Mouse (Mus musculus): ENCODE data around the gene Lbhd1. TPM values are rescaled to one million over a fixed set of nuclear protein-coding genes. Genes with fewer than 3 reads are reported as not detected.
"Not testable (repeated sequence)": the region's sequence is repeated elsewhere in the genome, so short reads cannot be mapped to it uniquely, and the experiment has no call there.

The Lbhd1 gene
- 11.7 and 28.6 TPM in 2 replicates for polyA plus RNA-seq (2011; ENCODE audit: insufficient read length, low read depth, missing spikeins)

- no peak within 1 kb of the TSS for H3K27ac ChIP-seq (ENCODE audit: insufficient read depth, low read length)
- no peaks in the 10 kb centered on the region for H3K4me1 ChIP-seq (ENCODE audit: control insufficient read depth, insufficient read depth, low read length)
- H3K4me3 ChIP-seq (ENCODE audit: insufficient read depth, low read length) = no peak within 1 kb of the TSS
- TF ChIP-seq CTCF (IDR thresholded peaks at IDR 0.05; ENCODE audit: borderline replicate concordance, insufficient read depth, low read length) (no peak), POLR2A (IDR thresholded peaks at IDR 0.05; ENCODE audit: low read depth, low read length) (no peak)
These were observed at the start of gene Lbhd1, which contains the start of gene Gm49403 for GRCm38 (mm10) chr19:8883616-8884015. TSS of gene Lbhd1 (plus strand) at chr19:8883732. TSS of gene Gm49403 (plus strand) at chr19:8883930.

- H3K4me3 ChIP-seq (ENCODE audit: insufficient read depth, low read length); H3K27ac ChIP-seq (ENCODE audit: insufficient read depth, low read length); H3K4me1 ChIP-seq (ENCODE audit: control insufficient read depth, insufficient read depth, low read length): not testable (repeated sequence)
These were observed 47.2 kb upstream of the Lbhd1 start for GRCm38 (mm10) chr19:8836327-8836726.

GRCm38 (mm10) chr19:8837251-8837791, 46.2 kb upstream of the Lbhd1 start, which contains the start of gene Bscl2:
TSS of gene Bscl2 (plus strand) at chr19:8837467.
- Histone ChIP-seq H3K4me3 (ENCODE audit: insufficient read depth, low read length) (peak within 1 kb of the TSS; percentile 30), H3K4me1 (ENCODE audit: control insufficient read depth, insufficient read depth, low read length) (no peaks in the 10 kb centered on the region), H3K27ac (ENCODE audit: insufficient read depth, low read length) (peak within 1 kb of the TSS; percentile 52)
- peak; percentile 57 for TF ChIP-seq POLR2A (IDR thresholded peaks at IDR 0.05; ENCODE audit: low read depth, low read length)
- TF ChIP-seq CTCF (IDR thresholded peaks at IDR 0.05; ENCODE audit: borderline replicate concordance, insufficient read depth, low read length) = no peak

GRCm38 (mm10) chr19:8838041-8838730, 45.3 kb upstream of the Lbhd1 start:
- Histone ChIP-seq H3K27ac (ENCODE audit: insufficient read depth, low read length) (peak overlapping the region; percentile 52; the same call in 1 of the 2 replicates), H3K4me3 (ENCODE audit: insufficient read depth, low read length) (peak overlapping the region; percentile 30; the same call in 1 of the 2 replicates), H3K4me1 (ENCODE audit: control insufficient read depth, insufficient read depth, low read length) (no peaks in the 10 kb centered on the region)
- TF ChIP-seq POLR2A (IDR thresholded peaks at IDR 0.05; ENCODE audit: low read depth, low read length) (no peak), CTCF (IDR thresholded peaks at IDR 0.05; ENCODE audit: borderline replicate concordance, insufficient read depth, low read length) (no peak)

- TF ChIP-seq POLR2A (IDR thresholded peaks at IDR 0.05; ENCODE audit: low read depth, low read length) = no peak
- no peak for TF ChIP-seq CTCF (IDR thresholded peaks at IDR 0.05; ENCODE audit: borderline replicate concordance, insufficient read depth, low read length)
- Histone ChIP-seq H3K4me3 (ENCODE audit: insufficient read depth, low read length) (no peak within 1 kb of the TSS), H3K4me1 (ENCODE audit: control insufficient read depth, insufficient read depth, low read length) (no peaks in the 10 kb centered on the region), H3K27ac (ENCODE audit: insufficient read depth, low read length) (no peak within 1 kb of the TSS)
These were observed 44.2 kb upstream of the Lbhd1 start, which contains the start of gene Gng3 for GRCm38 (mm10) chr19:8839103-8839907. TSS of gene Gng3 (minus strand) at chr19:8839194.

- Histone ChIP-seq H3K4me3 (ENCODE audit: insufficient read depth, low read length) (peak overlapping the region; percentile 30), H3K27ac (ENCODE audit: insufficient read depth, low read length) (no peak overlapping the region), H3K4me1 (ENCODE audit: control insufficient read depth, insufficient read depth, low read length) (no peaks in the 10 kb centered on the region)
- TF ChIP-seq CTCF (IDR thresholded peaks at IDR 0.05; ENCODE audit: borderline replicate concordance, insufficient read depth, low read length) (no peak), POLR2A (IDR thresholded peaks at IDR 0.05; ENCODE audit: low read depth, low read length) (peak; percentile 85)
These were observed 43.4 kb upstream of the Lbhd1 start for GRCm38 (mm10) chr19:8839908-8840791.

GRCm38 (mm10) chr19:8841012-8841411, 42.5 kb upstream of the Lbhd1 start:
- H3K27ac ChIP-seq (ENCODE audit: insufficient read depth, low read length) = no peak overlapping the region
- no peaks in the 10 kb centered on the region for H3K4me1 ChIP-seq (ENCODE audit: control insufficient read depth, insufficient read depth, low read length)
- H3K4me3 ChIP-seq (ENCODE audit: insufficient read depth, low read length) = peak overlapping the region; percentile 30; the same call in 1 of the 2 replicates
- TF ChIP-seq POLR2A (IDR thresholded peaks at IDR 0.05; ENCODE audit: low read depth, low read length) (no peak), CTCF (IDR thresholded peaks at IDR 0.05; ENCODE audit: borderline replicate concordance, insufficient read depth, low read length) (no peak)

- Histone ChIP-seq H3K4me1 (ENCODE audit: control insufficient read depth, insufficient read depth, low read length) (no peaks in the 10 kb centered on the region), H3K27ac (ENCODE audit: insufficient read depth, low read length) (no peak overlapping the region), H3K4me3 (ENCODE audit: insufficient read depth, low read length) (no peak overlapping the region)
- TF ChIP-seq POLR2A (IDR thresholded peaks at IDR 0.05; ENCODE audit: low read depth, low read length) (no peak), CTCF (IDR thresholded peaks at IDR 0.05; ENCODE audit: borderline replicate concordance, insufficient read depth, low read length) (no peak)
These were observed 40.6 kb upstream of the Lbhd1 start for GRCm38 (mm10) chr19:8842961-8843360.

Data from embryonic fibroblast, embryonic 13.5 days (primary cell).